Mouse (Mus musculus) right cerebral cortex, postnatal 14 days (tissue): ENCODE measurements around the gene Ramac.

Source experiments
- DNase-seq: peaks from one replicate; pipeline ENCODE4 v3.0.0; 2022

Gene Ramac

DNA sequence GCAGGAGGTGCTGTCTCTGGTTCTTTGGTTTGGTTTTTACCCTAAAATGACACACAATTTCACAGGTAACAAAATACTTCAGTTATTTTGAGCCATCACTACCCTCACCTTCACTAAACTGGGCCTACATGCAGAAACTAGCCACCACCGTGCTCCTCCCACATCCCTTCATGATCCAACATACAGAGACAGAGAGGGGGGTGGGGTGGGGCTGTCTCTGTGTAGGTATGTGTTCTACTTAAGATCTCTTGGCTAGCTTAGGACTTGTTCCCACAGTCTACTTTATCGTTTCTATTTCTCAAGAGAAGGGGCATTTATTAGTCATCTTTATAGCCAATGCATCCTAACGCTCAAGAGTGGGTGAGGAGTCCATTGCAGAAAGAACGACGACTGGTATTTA lies 25.8 kb downstream of the Ramac start:
- peak; percentile 30 for DNase-seq

GRCm38 (mm10) chr7:81789095-81789757 lies 26.5 kb downstream of the Ramac start, which contains the start of gene 3110040N11Rik:
Gene 3110040N11Rik, minus strand, starts transcription at chr7:81789478.
- DNase-seq = peak; percentile 82

DNA sequence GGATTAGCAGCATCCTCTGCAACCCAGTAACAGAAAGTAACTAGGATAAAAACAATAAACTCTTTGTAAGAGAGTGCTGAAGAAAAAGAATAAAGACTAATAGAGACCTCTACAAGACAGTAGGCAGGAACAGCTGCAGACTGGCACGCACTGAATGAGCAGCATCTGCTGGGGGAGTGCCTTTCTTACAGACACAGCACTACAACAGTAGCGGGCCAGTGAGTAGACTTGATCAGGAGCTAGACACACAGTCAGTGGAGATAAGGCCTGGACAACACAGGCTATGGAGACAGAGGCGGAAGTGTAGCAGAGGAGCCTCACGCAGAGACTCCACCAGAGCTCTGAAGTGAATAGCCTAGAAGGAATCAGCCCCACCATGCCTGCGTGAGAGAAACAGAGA lies 43.3 kb downstream of the Ramac start:
- no peak for DNase-seq
